Mouse (Mus musculus) midbrain, embryonic 13.5 days (tissue): ENCODE results near the gene Dbt. TPM values are rescaled to one million over a fixed set of nuclear protein-coding genes. Genes with fewer than 3 reads are reported as not detected.
A peak's percentile ranks its signal among the peaks of the same experiment; 100 is the strongest.
"Not testable (repeated sequence)": the region's sequence is repeated elsewhere in the genome, so short reads cannot be mapped to it uniquely, and the experiment has no call there.

Experiments used
- ATAC-seq: fragments of 200-750 bp; cut with Nextera tagmentation; 2 replicates; pipeline ENCODE4 v1.8.0; 2017; ENCODE audit warnings: mild to moderate bottlenecking, moderate TSS enrichment, moderate library complexity
- H3K27ac ChIP-seq: fragments of 300-500 bp; sonication (generic); 2 replicates; pipeline ENCODE4 v1.5.1; 2015; ENCODE audit warnings: inconsistent platforms, mild to moderate bottlenecking, moderate library complexity
- H3K27me3 ChIP-seq: fragments of 300-500 bp; sonication (generic); 2 replicates; pipeline ENCODE4 v1.6.1; 2015; ENCODE audit warnings: mild to moderate bottlenecking, inconsistent platforms
- H3K36me3 ChIP-seq: fragments of 300-500 bp; sonication (generic); 2 replicates; pipeline ENCODE4 v1.6.1; 2015; ENCODE audit warnings: mild to moderate bottlenecking, inconsistent platforms
- H3K4me1 ChIP-seq: fragments of 300-500 bp; sonication (generic); replicated peaks from 2 replicates; pipeline ENCODE4 v1.6.1; 2015; ENCODE audit warnings: inconsistent platforms
- H3K4me2 ChIP-seq: fragments of 300-500 bp; sonication (generic); replicated peaks from 2 replicates; pipeline ENCODE4 v1.6.1; 2015; ENCODE audit warnings: moderate library complexity, mild to moderate bottlenecking, inconsistent platforms
- H3K4me3 ChIP-seq: fragments of 300-500 bp; sonication (generic); replicated peaks from 2 replicates; pipeline ENCODE4 v1.5.1; 2015; ENCODE audit warnings: mild to moderate bottlenecking, inconsistent platforms
- H3K9ac ChIP-seq: fragments of 300-500 bp; sonication (generic); replicated peaks from 2 replicates; pipeline ENCODE4 v1.6.1; 2015; ENCODE audit warnings: mild to moderate bottlenecking, inconsistent platforms
- H3K9me3 ChIP-seq: fragments of 300-500 bp; sonication (generic); 2 replicates; pipeline ENCODE4 v1.6.1; 2016; ENCODE audit warnings: mild to moderate bottlenecking, inconsistent platforms
- WGBS: fragments of 180-500 bp; shearing (Covaris S2); methylation state at CpG from one replicate; pipeline ENCODE4 v1.1.7; 2015; 5-methylcytosine and 5-hydroxymethylcytosine counted together
- polyA plus RNA-seq: library from polyadenylated mRNA; unstranded; fragments of >200 nt; fragmentation: Nextera tagmentation; extraction: Ambion mirVana; gene quantifications from 2 replicates; pipeline ENCODE4 v1.2.1, GENCODE M21; 2015

Dbt gene
- polyA plus RNA-seq, 1 experiment from 2014 or later, result 11.5 TPM

DNA sequence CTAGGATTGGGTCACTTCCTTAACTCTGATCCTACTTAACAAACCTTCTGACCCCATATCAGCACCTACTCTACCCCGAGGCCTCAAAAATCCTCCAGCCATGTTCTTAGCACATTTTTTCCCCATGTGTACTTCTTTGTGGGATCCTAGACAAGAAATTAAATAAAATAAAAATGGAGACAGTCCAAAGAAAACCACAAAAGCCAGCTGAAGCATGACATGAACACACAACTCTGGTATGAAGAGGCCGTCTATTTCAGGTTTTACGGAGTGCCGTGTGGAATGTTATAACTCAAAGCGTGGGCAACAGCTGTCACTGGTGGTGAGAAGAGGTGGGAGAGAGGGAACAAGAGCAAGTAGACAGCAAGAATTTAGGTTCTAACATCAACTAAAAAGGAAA lies 38.5 kb downstream of the Dbt start:
- H3K4me3 ChIP-seq, result no peak overlapping the region
- no peak overlapping the region for H3K9ac ChIP-seq
- WGBS, result 96% methylated on average over 5 of the region's 5 CpGs
- no peaks in the 10 kb centered on the region; the same call in 1 of the 2 replicates for H3K9me3 ChIP-seq
- H3K27ac ChIP-seq, result no peak overlapping the region
- H3K4me1 ChIP-seq, result no peaks in the 10 kb centered on the region
- H3K36me3 ChIP-seq, result peaks cover 43% of the 10 kb centered on the region
- ATAC-seq, result no peak
- H3K4me2 ChIP-seq, result no peak overlapping the region
- no peaks in the 10 kb centered on the region for H3K27me3 ChIP-seq

DNA sequence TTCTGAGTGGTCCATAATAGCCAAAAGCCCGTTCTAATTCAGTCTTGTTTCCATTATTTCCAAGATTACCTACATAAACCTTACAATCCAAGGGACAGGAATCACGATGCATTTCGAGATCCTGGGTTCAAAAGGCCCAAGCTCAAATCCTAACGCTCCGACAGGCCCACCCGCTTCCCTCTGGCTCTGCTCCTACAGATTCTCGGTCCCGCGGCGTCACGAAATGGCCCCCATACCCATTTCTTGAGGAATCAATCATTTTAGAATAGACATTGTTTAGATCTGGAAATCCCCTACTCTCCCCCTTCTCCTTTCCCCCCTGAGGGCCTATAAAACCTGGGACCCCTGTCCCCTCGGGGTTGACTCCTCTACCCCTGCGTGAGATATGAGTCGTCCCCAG lies 48.4 kb downstream of the Dbt start:
- H3K9ac ChIP-seq, H3K27ac ChIP-seq, H3K4me2 ChIP-seq, H3K4me3 ChIP-seq, ATAC-seq, H3K4me1 ChIP-seq, H3K36me3 ChIP-seq, H3K27me3 ChIP-seq, H3K9me3 ChIP-seq: not testable (repeated sequence)
- WGBS, result 94% methylated on average over 14 of the region's 14 CpGs

GRCm38 (mm10) chr3:116562408-116563094 lies 49.7 kb downstream of the Dbt start, which contains the start of gene Lrrc39:
Lrrc39 (plus strand) TSS chr3:116562973.
- Histone ChIP-seq H3K9me3 (no peaks in the 10 kb centered on the region), H3K36me3 (no peaks in the 10 kb centered on the region), H3K27ac (no peak within 1 kb of the TSS), H3K27me3 (no peaks in the 10 kb centered on the region), H3K4me2 (no peak within 1 kb of the TSS), H3K4me3 (no peak within 1 kb of the TSS), H3K9ac (no peak within 1 kb of the TSS), H3K4me1 (no peaks in the 10 kb centered on the region)
- no peak for ATAC-seq
- 85% methylated on average over 7 of the region's 7 CpGs for WGBS

GRCm38 (mm10) chr3:116563095-116563492 lies 50.2 kb downstream of the Dbt start:
- H3K27me3 ChIP-seq, result no peaks in the 10 kb centered on the region
- H3K9me3 ChIP-seq, result no peaks in the 10 kb centered on the region
- H3K4me2 ChIP-seq, result no peak overlapping the region
- no peaks in the 10 kb centered on the region for H3K36me3 ChIP-seq
- H3K27ac ChIP-seq, result no peak overlapping the region
- H3K4me3 ChIP-seq, result no peak overlapping the region
- WGBS, result 89% methylated on average over 7 of the region's 7 CpGs
- no peaks in the 10 kb centered on the region for H3K4me1 ChIP-seq
- ATAC-seq, result no peak
- no peak overlapping the region for H3K9ac ChIP-seq

GRCm38 (mm10) chr3:116570628-116571027 lies 57.8 kb downstream of the Dbt start:
- no peak overlapping the region for H3K27ac ChIP-seq
- no peaks in the 10 kb centered on the region for H3K4me1 ChIP-seq
- no peak overlapping the region for H3K4me3 ChIP-seq
- no peaks in the 10 kb centered on the region for H3K27me3 ChIP-seq
- no peaks in the 10 kb centered on the region for H3K9me3 ChIP-seq
- no peak overlapping the region for H3K4me2 ChIP-seq
- H3K9ac ChIP-seq, result no peak overlapping the region
- no peaks in the 10 kb centered on the region for H3K36me3 ChIP-seq
- 79% methylated on average over 2 of the region's 2 CpGs for WGBS
- ATAC-seq, result no peak

DNA sequence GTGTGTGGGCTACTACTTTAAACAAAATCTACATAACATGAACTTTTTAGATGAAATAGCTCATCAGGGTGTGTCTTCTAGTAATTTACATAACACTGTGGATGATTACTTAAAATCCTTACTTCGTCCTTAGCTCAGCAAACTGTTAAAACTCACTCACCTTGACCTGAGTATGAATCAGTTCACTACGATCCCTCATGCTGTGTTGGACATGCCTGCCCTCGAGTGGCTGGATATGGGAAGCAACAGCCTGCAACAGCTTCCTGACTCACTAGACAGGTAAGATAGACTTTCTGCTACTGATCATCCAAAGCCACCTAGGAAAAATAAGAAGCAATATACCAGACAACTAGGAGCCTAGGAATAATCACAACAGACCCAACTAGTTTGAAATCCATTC lies 64.4 kb downstream of the Dbt start:
- peaks cover 22% of the 10 kb centered on the region for H3K36me3 ChIP-seq
- H3K4me2 ChIP-seq, result no peak overlapping the region
- 74% methylated on average over 3 of the region's 3 CpGs for whole genome bisulfite sequencing
- no peak overlapping the region for H3K9ac ChIP-seq
- no peak overlapping the region for H3K27ac ChIP-seq
- no peaks in the 10 kb centered on the region for H3K9me3 ChIP-seq
- no peaks in the 10 kb centered on the region for H3K4me1 ChIP-seq
- H3K4me3 ChIP-seq, result no peak overlapping the region
- no peaks in the 10 kb centered on the region for H3K27me3 ChIP-seq
- ATAC-seq, result no peak

GRCm38 (mm10) chr3:116582201-116582600 lies 69.3 kb downstream of the Dbt start:
- no peaks in the 10 kb centered on the region for H3K27me3 ChIP-seq
- no peak overlapping the region for H3K4me3 ChIP-seq
- H3K9me3 ChIP-seq, result no peaks in the 10 kb centered on the region
- WGBS, result 96% methylated on average over 9 of the region's 9 CpGs
- H3K4me2 ChIP-seq, result no peak overlapping the region
- no peak overlapping the region for H3K27ac ChIP-seq
- H3K9ac ChIP-seq, result no peak overlapping the region
- ATAC-seq, result no peak
- no peaks in the 10 kb centered on the region for H3K4me1 ChIP-seq
- peaks cover 62% of the 10 kb centered on the region for H3K36me3 ChIP-seq

DNA sequence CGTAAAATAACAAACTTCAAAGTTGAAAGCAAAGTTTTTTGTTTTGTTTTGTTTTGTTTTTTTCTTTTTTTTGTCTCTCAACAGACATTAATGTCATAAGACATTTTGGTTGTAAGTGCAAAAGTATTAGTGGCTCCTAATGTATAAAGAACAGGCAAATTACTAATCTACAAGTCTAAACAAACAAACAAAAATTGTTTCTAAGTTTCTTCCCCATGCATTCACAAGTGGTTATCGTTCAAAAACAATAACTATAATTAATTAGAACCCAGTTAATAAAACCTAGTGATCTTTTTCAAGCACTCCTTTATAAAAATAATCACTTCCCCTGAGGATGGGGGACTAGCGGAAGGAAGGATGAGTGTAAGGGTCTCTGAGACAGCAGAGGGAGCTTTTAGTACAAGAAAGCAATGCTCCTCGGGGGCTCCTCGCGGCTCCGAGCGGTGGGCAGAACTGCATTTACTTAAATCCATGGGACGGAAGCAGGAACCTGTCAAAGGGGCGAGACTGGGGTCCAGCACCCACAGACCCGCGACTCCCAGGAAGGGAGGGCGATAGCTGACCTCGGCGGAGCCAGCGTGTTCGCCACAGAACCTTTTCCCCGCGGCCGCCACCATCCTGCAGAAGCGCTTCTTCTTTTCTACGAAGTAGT lies 81.3 kb downstream of the Dbt start:
- WGBS, result 3% methylated on average over 22 of the region's 22 CpGs
- peak; percentile 87 for ATAC-seq
- peaks cover 17% of the 10 kb centered on the region for H3K4me1 ChIP-seq

GRCm38 (mm10) chr3:116594728-116595602 lies 82.1 kb downstream of the Dbt start, which contains the start of gene Sass6:
Sass6 (plus strand) TSS chr3:116594982.
- H3K4me1 ChIP-seq, result peaks cover 17% of the 10 kb centered on the region
- H3K27me3 ChIP-seq, result no peaks in the 10 kb centered on the region
- under 1% methylated on average over 65 of the region's 65 CpGs for WGBS
- peak within 1 kb of the TSS; percentile 85 for H3K27ac ChIP-seq
- H3K9ac ChIP-seq, result peak within 1 kb of the TSS; percentile 81
- H3K4me2 ChIP-seq, result peak within 1 kb of the TSS; percentile 73
- H3K9me3 ChIP-seq, result no peaks in the 10 kb centered on the region
- H3K4me3 ChIP-seq, result peak within 1 kb of the TSS; percentile 78
- H3K36me3 ChIP-seq, result peaks cover 19% of the 10 kb centered on the region
- ATAC-seq, result peak; percentile 99

More for the DNA sequence above, 81.3 kb downstream of the Dbt start:
- no peaks in the 10 kb centered on the region for H3K9me3 ChIP-seq
- H3K27ac ChIP-seq, result peak overlapping the region; percentile 85
- H3K9ac ChIP-seq, result peak overlapping the region; percentile 81
- no peaks in the 10 kb centered on the region for H3K27me3 ChIP-seq
- peak overlapping the region; percentile 78 for H3K4me3 ChIP-seq
- H3K36me3 ChIP-seq, result peaks cover 27% of the 10 kb centered on the region
- peak overlapping the region; percentile 52 for H3K4me2 ChIP-seq

DNA sequence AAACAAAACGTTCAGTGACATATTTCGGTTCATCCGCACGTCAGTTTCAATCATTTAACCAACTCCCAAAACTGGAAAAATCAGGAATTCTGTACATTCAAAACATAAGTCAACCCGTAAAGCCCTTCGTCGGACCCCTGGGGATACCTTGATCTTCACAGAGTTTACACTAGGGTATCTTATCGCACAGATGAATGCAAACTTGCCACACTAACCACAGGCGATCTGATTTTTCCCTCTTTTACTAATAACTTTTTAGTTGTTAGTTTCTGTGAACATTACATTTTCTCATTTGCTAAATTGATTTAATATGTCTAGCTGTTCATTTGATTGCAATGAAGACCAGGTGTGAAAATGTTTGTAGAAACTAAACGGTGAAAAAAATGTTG lies 82.7 kb downstream of the Dbt start:
- Histone ChIP-seq H3K4me2 (peak overlapping the region; percentile 73), H3K4me3 (peak overlapping the region; percentile 78), H3K36me3 (peaks cover 13% of the 10 kb centered on the region), H3K9ac (peak overlapping the region; percentile 73), H3K27me3 (no peaks in the 10 kb centered on the region), H3K9me3 (no peaks in the 10 kb centered on the region), H3K4me1 (peaks cover 17% of the 10 kb centered on the region), H3K27ac (no peak overlapping the region)
- ATAC-seq, result no peak
- 11% methylated on average over 10 of the region's 10 CpGs for WGBS
